Mouse (Mus musculus): ENCODE measurements around the gene Smg7.
"Not testable (repeated sequence)": the region's sequence is repeated elsewhere in the genome, so short reads cannot be mapped to it uniquely, and the experiment has no call there.

DNA sequence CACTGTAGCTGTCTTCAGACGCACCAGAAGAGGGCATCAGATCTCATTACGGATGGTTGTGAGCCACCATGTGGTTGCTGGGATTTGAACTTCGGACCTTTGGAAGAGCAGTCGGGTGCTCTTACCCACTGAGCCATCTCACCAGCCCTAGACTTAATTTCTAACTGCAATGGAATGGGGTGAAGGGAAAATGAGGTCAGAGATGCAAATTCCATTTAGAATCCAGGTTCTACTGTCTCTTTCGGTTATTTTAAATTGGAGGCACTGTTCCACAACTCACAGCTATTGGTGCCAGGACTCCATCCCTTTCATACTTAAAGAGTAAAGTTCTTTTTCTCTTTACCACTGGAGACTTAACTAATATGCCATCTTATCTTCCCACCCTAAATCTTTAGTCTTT lies 14.4 kb downstream of the Smg7 start:
- TF ChIP-seq EP300 (optimal IDR thresholded peaks at IDR 0.05); CTCF (IDR thresholded peaks at IDR 0.05; ENCODE audit: low read depth): not testable (repeated sequence)

Data from stomach, postnatal 0 days (tissue).